Mouse (Mus musculus) myocyte (in vitro differentiated cells): Measurements from ENCODE around the gene Itgae. TPM values are rescaled to one million over a fixed set of nuclear protein-coding genes. Genes with fewer than 3 reads are reported as not detected.
A peak's percentile ranks its signal among the peaks of the same experiment; 100 is the strongest.

Source experiments
- H3K27me3 ChIP-seq: one replicate; pipeline ENCODE4 v1.6.1; 2011; ENCODE audit not compliant: control insufficient read depth, insufficient read depth, insufficient read length
- H3K36me3 ChIP-seq: one replicate; pipeline ENCODE4 v1.6.1; 2011; ENCODE audit not compliant: control insufficient read depth, insufficient read depth
- H3K4me2 ChIP-seq: one replicate; pipeline ENCODE4 v1.6.1; 2011; ENCODE audit warnings: low read depth, control low read depth
- H3K4me3 ChIP-seq: one replicate; pipeline ENCODE4 v1.5.1; 2011; ENCODE audit warnings: mild to moderate bottlenecking, control low read depth, moderate library complexity
- H3K79me2 ChIP-seq: one replicate; pipeline ENCODE4 v1.6.1; 2011; ENCODE audit not compliant: control insufficient read depth, insufficient read depth
- H3ac ChIP-seq: one replicate; pipeline ENCODE4 v1.6.1; 2011; ENCODE audit not compliant: control insufficient read depth, insufficient read length
- CEBPB ChIP-seq: IDR thresholded peaks from 2 replicates; pipeline ENCODE4 v1.6.1; 2011; ENCODE audit warnings: mild to moderate bottlenecking, moderate library complexity; ENCODE audit not compliant: poor library complexity, insufficient read depth, severe bottlenecking
- E2F4 ChIP-seq: IDR thresholded peaks from one replicate; pipeline ENCODE4 v1.6.1; 2011; ENCODE audit warnings: mild to moderate bottlenecking, control low read depth, moderate library complexity; ENCODE audit not compliant: insufficient read depth
- MAX ChIP-seq: IDR thresholded peaks from one replicate; pipeline ENCODE4 v1.6.1; 2011; ENCODE audit warnings: low read depth, mild to moderate bottlenecking, control low read depth
- MYOD1 ChIP-seq, 3 experiments: IDR thresholded peaks; one replicate each; pipeline ENCODE4 v1.6.1; 2011; ENCODE audit warnings: control low read depth in 2 of 3, low read depth in 2 of 3, mild to moderate bottlenecking in 2 of 3, moderate library complexity in 1 of 3; ENCODE audit not compliant: insufficient read length in 2 of 3, control insufficient read depth in 1 of 3
- MYOG ChIP-seq, 3 experiments: IDR thresholded peaks; one replicate each; pipeline ENCODE4 v1.6.1; 2011; ENCODE audit warnings: control low read depth in 2 of 3, low read depth in 2 of 3, mild to moderate bottlenecking in 2 of 3; ENCODE audit not compliant: insufficient read length in 2 of 3, control insufficient read depth in 1 of 3, insufficient read depth in 1 of 3
- POLR2A ChIP-seq: IDR thresholded peaks from one replicate; pipeline ENCODE4 v1.6.1; 2011; ENCODE audit warnings: low read depth, mild to moderate bottlenecking, control low read depth, moderate library complexity; ENCODE audit not compliant: insufficient read length
- POLR2AphosphoS2 ChIP-seq: IDR thresholded peaks from one replicate; pipeline ENCODE4 v1.6.1; 2011; ENCODE audit warnings: low read depth, control low read depth; ENCODE audit not compliant: insufficient read length
- REST ChIP-seq: IDR thresholded peaks from one replicate; pipeline ENCODE4 v1.6.1; 2011; ENCODE audit warnings: mild to moderate bottlenecking, control low read depth, moderate library complexity; ENCODE audit not compliant: insufficient read depth, insufficient read length
- SRF ChIP-seq: IDR thresholded peaks from one replicate; pipeline ENCODE4 v1.6.1; 2011; ENCODE audit warnings: low read depth; ENCODE audit not compliant: control insufficient read depth, insufficient read length
- TCF12 ChIP-seq: IDR thresholded peaks from one replicate; pipeline ENCODE4 v1.6.1; 2011; ENCODE audit warnings: mild to moderate bottlenecking, control low read depth; ENCODE audit not compliant: poor library complexity, insufficient read depth, severe bottlenecking
- TCF3 ChIP-seq: IDR thresholded peaks from one replicate; pipeline ENCODE4 v1.6.1; 2011; ENCODE audit warnings: low read depth, control low read depth; ENCODE audit not compliant: insufficient read length
- USF1 ChIP-seq: IDR thresholded peaks from one replicate; pipeline ENCODE4 v1.6.1; 2011; ENCODE audit warnings: low read depth, mild to moderate bottlenecking, control low read depth, moderate library complexity
- polyA plus RNA-seq: library from polyadenylated mRNA; unstranded; fragments of >200 nt; fragmentation: generic; extraction: Trizol; gene quantifications from one replicate; pipeline ENCODE4 v1.2.1, GENCODE M21; 2012; ENCODE audit warnings: missing spikeins

Itgae gene
- polyA plus RNA-seq, 1 experiment = 0.06 TPM

DNA sequence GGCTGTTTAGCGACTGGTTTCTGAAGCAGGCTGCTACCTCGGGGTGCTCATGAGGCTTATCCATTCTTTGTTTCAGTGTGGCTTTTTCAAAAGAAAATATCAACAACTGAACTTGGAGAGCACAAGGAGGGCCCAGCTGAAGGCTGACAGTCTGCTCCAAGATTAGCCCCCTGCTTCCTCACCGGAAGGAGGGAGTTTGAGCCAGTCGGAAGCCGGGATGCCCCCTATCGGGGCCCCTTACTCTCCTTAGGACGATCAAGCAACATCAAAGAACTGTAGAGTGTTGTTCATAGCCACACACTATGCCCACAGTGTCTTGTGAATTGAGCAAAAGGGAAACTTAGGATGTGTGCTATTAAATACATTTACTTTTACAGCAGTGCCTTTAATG lies 56.6 kb downstream of the Itgae start:
- H3K79me2 ChIP-seq = no peaks in the 10 kb centered on the region
- H3K36me3 ChIP-seq = no peaks in the 10 kb centered on the region
- no peaks in the 10 kb centered on the region for H3K27me3 ChIP-seq
- H3K4me2 ChIP-seq = no peak overlapping the region
- no peak overlapping the region for H3K4me3 ChIP-seq
- no peak overlapping the region for H3ac ChIP-seq
- TF ChIP-seq E2F4 (no peak), CEBPB (no peak), REST (no peak), POLR2A (no peak), SRF (no peak), MYOG (IDR thresholded peaks at IDR 0.05; ENCODE audit: control insufficient read depth in 1 of 3, insufficient read depth in 1 of 3, insufficient read length in 2 of 3, low read depth in 2 of 3) (no peak), MAX (no peak), TCF12 (no peak)

DNA sequence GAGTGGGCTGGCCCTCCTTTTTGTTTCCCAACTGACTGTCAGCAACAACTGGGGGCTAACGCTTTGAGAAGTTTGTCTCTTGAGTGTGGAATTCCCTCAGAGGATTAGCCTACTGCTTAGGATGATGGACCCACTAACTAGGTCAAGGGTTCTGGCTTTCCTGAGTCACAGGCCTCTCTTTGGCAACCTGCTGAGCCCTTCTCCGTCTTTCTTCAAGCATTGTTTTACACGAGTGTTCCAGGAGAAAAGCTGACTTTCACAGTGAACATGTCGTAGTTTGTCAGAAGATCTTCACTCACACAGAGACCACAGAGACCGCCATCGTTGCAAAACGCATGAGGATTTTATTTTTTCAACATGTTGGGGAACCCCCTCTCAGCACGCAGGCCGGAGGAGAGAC lies 57.8 kb downstream of the Itgae start:
- no peak overlapping the region for H3K4me2 ChIP-seq
- H3ac ChIP-seq = no peak overlapping the region
- TF ChIP-seq CEBPB (no peak), MYOG (IDR thresholded peaks at IDR 0.05; ENCODE audit: control insufficient read depth in 1 of 3, insufficient read depth in 1 of 3, insufficient read length in 2 of 3, low read depth in 2 of 3) (no peak), POLR2AphosphoS2 (no peak), SRF (no peak), TCF12 (no peak), MAX (no peak), POLR2A (no peak), TCF3 (no peak)
- H3K36me3 ChIP-seq = no peaks in the 10 kb centered on the region
- H3K79me2 ChIP-seq = no peaks in the 10 kb centered on the region
- no peak overlapping the region for H3K4me3 ChIP-seq
- H3K27me3 ChIP-seq = no peaks in the 10 kb centered on the region

DNA sequence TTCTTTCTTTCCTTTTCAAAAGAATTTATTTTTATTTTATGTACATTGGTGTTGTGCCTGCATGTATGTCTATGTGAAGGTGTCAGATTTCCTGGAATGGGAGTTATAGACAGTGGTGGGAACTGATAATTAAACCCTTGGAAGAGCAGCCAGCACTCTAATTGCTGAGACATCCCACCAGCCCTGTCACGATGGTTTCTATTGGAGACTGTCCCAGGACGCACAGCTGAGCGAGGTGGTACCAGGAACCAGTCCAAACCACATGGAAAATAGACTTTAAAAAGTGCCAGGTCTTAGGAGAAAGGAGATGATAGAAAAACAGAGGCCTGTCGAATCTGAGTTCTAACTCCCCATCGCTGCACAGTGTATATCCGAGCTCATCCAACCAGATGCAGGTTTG lies 64.7 kb downstream of the Itgae start:
- Histone ChIP-seq H3ac (no peak overlapping the region), H3K27me3 (no peaks in the 10 kb centered on the region)
- TF ChIP-seq POLR2AphosphoS2 (no peak), USF1 (no peak), CEBPB (no peak), MAX (no peak), TCF3 (no peak), POLR2A (no peak), MYOD1 (IDR thresholded peaks at IDR 0.05; ENCODE audit: control insufficient read depth in 1 of 3, insufficient read length in 2 of 3, low read depth in 2 of 3) (no peak)

DNA sequence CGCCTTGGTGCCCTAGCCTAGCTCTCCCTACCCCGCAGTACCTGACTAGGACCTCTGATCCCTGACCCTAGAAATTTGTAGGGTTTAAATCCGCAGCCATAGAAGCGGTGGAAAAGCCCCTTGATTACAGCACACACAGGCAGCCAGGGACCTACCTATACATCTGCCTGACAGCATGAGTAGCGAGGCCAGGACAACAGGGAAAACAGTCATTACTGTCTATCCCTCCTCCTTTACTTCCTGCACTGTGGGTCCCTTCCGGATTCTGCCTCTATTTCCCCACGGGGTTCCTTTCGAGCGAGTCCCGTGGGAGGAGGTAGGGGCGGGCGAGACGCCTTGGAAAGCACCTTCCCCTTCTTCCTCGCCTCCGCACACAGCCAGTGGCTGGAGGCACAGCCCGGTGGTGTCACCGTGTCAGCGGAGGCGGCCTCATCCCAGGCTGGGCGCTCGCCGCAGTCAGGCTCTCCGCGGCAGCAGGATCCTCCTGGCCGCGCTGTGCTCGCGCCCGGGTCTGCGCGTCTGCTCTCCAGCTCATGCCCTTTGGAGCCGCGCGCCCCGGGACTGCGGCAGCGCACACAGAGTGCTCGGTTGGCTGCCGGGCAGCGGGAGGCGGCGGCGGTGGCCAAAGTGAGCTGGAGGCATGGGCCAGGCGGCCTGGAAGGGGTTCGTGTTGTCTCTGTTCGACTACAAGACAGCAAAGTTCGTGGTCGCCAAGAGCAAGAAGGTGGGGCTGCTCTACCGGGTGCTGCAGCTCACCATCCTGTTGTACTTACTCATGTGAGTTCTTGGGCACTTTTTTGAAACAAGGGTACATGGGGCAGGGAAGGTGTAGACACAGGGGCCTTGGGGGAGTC lies 69.8 kb downstream of the Itgae start, which contains the start of gene P2rx5:
Gene P2rx5 (plus strand): TSS at position 465 of the 854 bp plus-strand sequence.
- Histone ChIP-seq H3K27me3 (no peaks in the 10 kb centered on the region), H3K4me3 (peak within 1 kb of the TSS; percentile 20), H3K36me3 (no peaks in the 10 kb centered on the region), H3K4me2 (peak within 1 kb of the TSS; percentile 64), H3ac (peak within 1 kb of the TSS; percentile 62), H3K79me2 (no peaks in the 10 kb centered on the region)
- TF ChIP-seq E2F4 (no peak), TCF3 (no peak), MYOG (IDR thresholded peaks at IDR 0.05; ENCODE audit: control insufficient read depth in 1 of 3, insufficient read depth in 1 of 3, insufficient read length in 2 of 3, low read depth in 2 of 3) (peak in 2 of 3 experiments; percentile 11 to 31), POLR2A (peak; percentile 56), MYOD1 (IDR thresholded peaks at IDR 0.05; ENCODE audit: control insufficient read depth in 1 of 3, insufficient read length in 2 of 3, low read depth in 2 of 3) (peak in 1 of 3 experiments; percentile 21)

More for the DNA sequence above, 64.7 kb downstream of the Itgae start:
- Histone ChIP-seq H3K4me3 (no peak overlapping the region), H3K36me3 (no peaks in the 10 kb centered on the region), H3K4me2 (peak overlapping the region; percentile 43), H3K79me2 (no peaks in the 10 kb centered on the region)

DNA sequence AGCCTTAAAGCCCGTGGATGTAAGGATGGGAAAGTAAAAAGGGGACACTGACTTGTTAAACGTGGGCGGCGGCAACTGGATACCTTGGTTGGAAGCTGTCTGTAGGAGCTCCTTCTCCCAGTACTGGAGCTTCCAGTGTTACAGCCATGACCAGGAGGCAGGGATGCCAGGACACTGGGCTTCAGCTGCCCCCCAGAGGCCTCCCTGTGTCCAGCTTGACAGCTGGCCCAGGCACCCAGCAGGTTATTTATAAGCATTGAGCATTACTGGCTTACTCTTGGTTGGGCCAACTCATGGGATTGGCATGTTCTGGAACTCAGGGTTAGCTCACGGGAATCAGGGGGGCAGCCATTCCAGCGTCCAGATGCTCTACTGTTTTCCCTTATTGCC lies 70.4 kb downstream of the Itgae start:
- Histone ChIP-seq H3K27me3 (no peaks in the 10 kb centered on the region), H3K36me3 (no peaks in the 10 kb centered on the region), H3K79me2 (no peaks in the 10 kb centered on the region), H3K4me2 (peak overlapping the region; percentile 64), H3K4me3 (peak overlapping the region; percentile 20), H3ac (peak overlapping the region; percentile 62)
- TF ChIP-seq MYOG (IDR thresholded peaks at IDR 0.05; ENCODE audit: control insufficient read depth in 1 of 3, insufficient read depth in 1 of 3, insufficient read length in 2 of 3, low read depth in 2 of 3) = peak; percentile 85 to 96 (median 87)
- TF ChIP-seq CEBPB = no peak
- TF ChIP-seq POLR2A = no peak
- no peak for TF ChIP-seq MAX
- TF ChIP-seq POLR2AphosphoS2 = no peak
- TF ChIP-seq TCF12 = peak; percentile 53
- no peak for TF ChIP-seq E2F4
- TF ChIP-seq REST = no peak
- TF ChIP-seq SRF = no peak
- peak; percentile 40 for TF ChIP-seq TCF3
- no peak for TF ChIP-seq USF1
- peak; percentile 30 to 92 (median 86) for TF ChIP-seq MYOD1 (IDR thresholded peaks at IDR 0.05; ENCODE audit: control insufficient read depth in 1 of 3, insufficient read length in 2 of 3, low read depth in 2 of 3)
